Mouse (Mus musculus) cerebellum, adult 2 months (tissue): ENCODE data around the gene Dtl.
A peak's percentile ranks its signal among the peaks of the same experiment; 100 is the strongest.

ENCODE experiments used
- CTCF ChIP-seq: fragments of 200-500 bp; IDR thresholded peaks from 2 replicates; pipeline ENCODE4 v1.5.1; 2011; ENCODE audit warnings: low read depth, mild to moderate bottlenecking, control low read depth, low read length, moderate library complexity, borderline replicate concordance; ENCODE audit not compliant: insufficient read depth
- POLR2A ChIP-seq: fragments of 200-500 bp; IDR thresholded peaks from 2 replicates; pipeline ENCODE4 v1.6.1; 2011; ENCODE audit warnings: low read length, control low read depth, borderline replicate concordance; ENCODE audit not compliant: insufficient read depth

DNA sequence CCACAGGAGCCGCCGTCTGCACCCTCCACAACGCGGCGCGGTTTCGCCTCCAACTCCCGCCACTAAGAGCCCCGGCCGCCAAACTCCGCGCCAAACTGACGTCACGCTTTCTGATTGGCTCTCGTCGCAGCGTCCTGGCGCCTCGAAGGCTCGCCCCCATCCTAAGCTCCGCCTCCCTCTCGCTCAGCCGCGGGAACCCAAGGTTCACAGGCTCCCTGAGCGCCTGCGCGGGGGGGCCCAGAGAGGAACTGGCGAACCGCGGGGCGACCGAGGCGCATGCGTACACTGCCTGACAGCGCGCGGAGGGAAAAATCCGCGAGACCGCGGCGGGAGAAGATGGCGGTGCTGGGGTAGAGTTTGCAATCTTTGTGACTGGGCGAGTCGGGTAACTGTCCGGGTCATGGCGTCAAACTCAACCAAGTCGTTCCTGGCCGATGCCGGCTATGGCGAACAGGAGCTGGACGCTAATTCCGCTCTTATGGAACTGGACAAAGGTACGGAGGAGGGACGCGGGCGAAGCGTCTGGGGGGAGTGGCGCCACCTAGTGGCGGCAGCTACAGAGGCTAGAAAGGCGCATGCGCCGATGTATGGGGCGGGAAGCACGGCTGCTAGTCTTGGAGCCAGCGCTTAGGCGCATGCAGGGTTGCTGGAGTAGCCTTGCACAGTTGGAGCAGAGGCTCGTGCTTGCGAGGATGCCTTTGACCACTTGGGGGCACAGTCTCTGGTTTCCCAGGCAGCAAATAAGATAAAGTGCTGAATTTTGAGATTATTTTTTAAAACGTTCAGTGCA is at the start of gene Dtl, which contains the start of gene Ints7:
- TF ChIP-seq CTCF (peak; percentile 90), POLR2A (peak; percentile 94)
